Mouse (Mus musculus) spleen, adult 2 months (tissue): ENCODE measurements at regions not wholly inside any gene's neighbourhood (a gene's known extent, or its start where the extent isn't known, plus 50 kb on each side); places are given as distances from the start of the nearest gene placed in this dataset.

Source experiments
- CTCF ChIP-seq: fragments of 200-500 bp; IDR thresholded peaks from 2 replicates; pipeline ENCODE4 v1.5.1; 2011; ENCODE audit warnings: mild to moderate bottlenecking, inconsistent platforms; ENCODE audit not compliant: insufficient read depth, insufficient read length, insufficient replicate concordance; ENCODE audit errors: extremely low read depth
- POLR2A ChIP-seq: fragments of 200-500 bp; IDR thresholded peaks from 2 replicates; pipeline ENCODE4 v1.6.1; 2011; ENCODE audit warnings: low read depth, low read length, inconsistent platforms

DNA sequence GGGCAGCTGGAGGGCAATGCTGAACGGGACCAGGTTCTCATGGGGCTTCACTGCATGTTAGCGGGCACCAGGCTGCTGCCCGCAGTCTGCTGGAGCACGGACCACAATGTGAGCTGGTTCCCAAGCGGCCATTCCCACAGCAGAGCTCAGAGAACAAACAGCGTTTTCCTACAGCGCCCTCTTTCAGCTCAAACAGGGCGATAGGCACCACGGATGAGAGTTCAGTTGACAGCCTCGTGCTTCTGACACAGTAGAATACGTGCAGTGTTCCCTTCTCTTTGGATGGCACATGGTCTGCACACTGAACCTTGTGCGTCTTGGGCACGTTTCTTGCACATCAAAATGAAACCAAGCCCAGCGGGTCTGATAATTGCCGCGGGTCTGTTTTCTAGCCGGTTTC, 91.6 kb downstream of the Atp23 start:
- TF ChIP-seq POLR2A: no peak
- TF ChIP-seq CTCF: no peak
